Mouse (Mus musculus) cortical plate, adult 2 months (tissue): Measurements from ENCODE around the gene Fgf12. TPM values are rescaled to one million over a fixed set of nuclear protein-coding genes. Genes with fewer than 3 reads are reported as not detected.

Experiments
- H3K27ac ChIP-seq: fragments of 200-500 bp; 2 replicates; pipeline ENCODE4 v1.5.1; 2012; ENCODE audit warnings: low read length, control low read depth, inconsistent platforms; ENCODE audit not compliant: insufficient read depth
- H3K4me1 ChIP-seq: fragments of 200-500 bp; 2 replicates; pipeline ENCODE4 v1.6.1; 2011; ENCODE audit warnings: low read length; ENCODE audit not compliant: control insufficient read depth, insufficient read depth
- H3K4me3 ChIP-seq: fragments of 200-500 bp; 2 replicates; pipeline ENCODE4 v1.5.1; 2011; ENCODE audit warnings: mild to moderate bottlenecking, low read length, control low read depth; ENCODE audit not compliant: insufficient read depth
- CTCF ChIP-seq: fragments of 200-500 bp; IDR thresholded peaks from 2 replicates; pipeline ENCODE4 v1.5.1; 2011; ENCODE audit warnings: mild to moderate bottlenecking, control low read depth, low read length; ENCODE audit not compliant: insufficient read depth; ENCODE audit errors: extremely low read depth
- POLR2A ChIP-seq: fragments of 200-500 bp; IDR thresholded peaks from 2 replicates; pipeline ENCODE4 v1.6.1; 2011; ENCODE audit warnings: mild to moderate bottlenecking, low read length, control low read depth; ENCODE audit not compliant: insufficient read depth; ENCODE audit errors: extremely low read depth
- polyA plus RNA-seq: library from polyadenylated mRNA; depleted of rRNA; stranded (reverse); fragments of >200 nt; gene quantifications from 2 replicates; pipeline ENCODE4 v1.2.3, GENCODE M21; 2012

Gene Fgf12
- polyA plus RNA-seq, 1 experiment = 140 TPM

DNA sequence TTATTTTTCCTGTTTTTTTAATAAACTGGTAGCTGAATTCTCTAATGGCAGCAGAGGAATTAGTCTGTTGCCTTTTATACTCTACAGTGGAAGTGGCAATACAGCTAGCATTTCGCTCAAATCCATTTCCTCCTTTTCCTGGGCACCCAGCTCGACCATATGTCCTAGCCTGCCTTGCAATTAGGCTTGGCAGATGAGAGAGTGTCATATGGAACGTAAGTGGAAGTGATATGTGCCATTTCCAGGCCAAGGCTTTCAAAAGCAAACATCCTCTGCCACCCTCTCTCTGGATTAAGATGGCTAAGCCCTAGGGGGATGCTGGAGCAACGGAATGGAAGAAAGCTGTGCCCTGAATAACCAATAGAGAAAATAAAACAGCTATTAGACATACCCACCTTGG lies 350.2 kb downstream of the Fgf12 start:
- TF ChIP-seq POLR2A (no peak), CTCF (no peak)
- Histone ChIP-seq H3K4me3 (no peak overlapping the region), H3K4me1 (no peaks in the 10 kb centered on the region; the same call in 1 of the 2 replicates), H3K27ac (no peak overlapping the region)

DNA sequence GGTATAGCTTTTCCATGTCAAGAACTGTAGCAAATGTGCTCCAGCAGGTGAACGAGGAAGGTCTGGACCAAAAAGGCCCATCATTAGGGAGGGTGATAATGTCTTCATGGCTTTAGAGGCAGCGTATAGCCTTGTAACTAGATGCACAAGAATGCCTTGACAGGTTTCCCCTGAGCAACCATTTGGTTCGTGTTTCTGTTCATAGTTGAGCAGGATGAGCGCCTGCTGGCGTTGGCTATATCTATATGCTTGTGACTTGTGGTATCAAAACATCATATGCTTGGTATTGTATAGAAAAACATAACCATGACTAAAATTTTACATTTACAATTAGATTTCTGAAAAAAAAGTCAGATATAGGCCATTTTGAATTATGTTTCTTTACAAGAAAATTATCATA lies 361.6 kb downstream of the Fgf12 start:
- Histone ChIP-seq H3K27ac (no peak overlapping the region), H3K4me3 (no peak overlapping the region), H3K4me1 (no peaks in the 10 kb centered on the region; the same call in 1 of the 2 replicates)
- TF ChIP-seq POLR2A (no peak), CTCF (no peak)

GRCm38 (mm10) chr16:28389114-28389513 lies 363.8 kb downstream of the Fgf12 start:
- no peaks in the 10 kb centered on the region; the same call in 1 of the 2 replicates for H3K4me1 ChIP-seq
- no peak overlapping the region for H3K4me3 ChIP-seq
- no peak overlapping the region for H3K27ac ChIP-seq
- TF ChIP-seq POLR2A (no peak), CTCF (no peak)

DNA sequence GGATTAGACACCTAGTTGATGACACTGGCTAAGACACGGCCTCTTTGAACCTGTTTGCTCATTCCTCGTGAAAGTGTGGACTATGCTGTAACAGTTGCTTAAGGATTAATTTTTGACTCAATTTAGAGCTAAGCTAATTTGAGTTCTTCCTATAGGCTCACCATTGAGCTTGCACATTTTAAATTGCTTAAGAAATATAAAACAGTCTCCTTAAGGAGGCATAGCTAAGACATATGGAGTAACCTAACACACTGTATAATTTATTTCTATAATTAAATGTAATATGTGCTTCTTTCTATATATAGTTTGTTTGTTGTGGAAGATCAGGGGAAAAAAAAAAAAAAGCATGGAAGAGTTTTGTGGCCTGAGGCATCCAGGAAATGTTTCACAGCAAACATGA lies 378.1 kb downstream of the Fgf12 start:
- no peaks in the 10 kb centered on the region; the same call in 1 of the 2 replicates for H3K4me1 ChIP-seq
- no peak overlapping the region for H3K4me3 ChIP-seq
- no peak overlapping the region for H3K27ac ChIP-seq
- TF ChIP-seq CTCF = no peak
- no peak for TF ChIP-seq POLR2A

GRCm38 (mm10) chr16:28373311-28373710 lies 379.6 kb downstream of the Fgf12 start:
- TF ChIP-seq CTCF (no peak), POLR2A (no peak)
- no peak overlapping the region for H3K27ac ChIP-seq
- no peaks in the 10 kb centered on the region; the same call in 1 of the 2 replicates for H3K4me1 ChIP-seq
- no peak overlapping the region for H3K4me3 ChIP-seq

GRCm38 (mm10) chr16:28350624-28351023 lies 402.2 kb downstream of the Fgf12 start:
- no peak overlapping the region for H3K4me3 ChIP-seq
- H3K27ac ChIP-seq = no peak overlapping the region
- no peak for TF ChIP-seq POLR2A
- TF ChIP-seq CTCF = no peak
- H3K4me1 ChIP-seq = no peaks in the 10 kb centered on the region

GRCm38 (mm10) chr16:28345323-28345722 lies 407.5 kb downstream of the Fgf12 start:
- no peaks in the 10 kb centered on the region for H3K4me1 ChIP-seq
- TF ChIP-seq CTCF (no peak), POLR2A (no peak)
- no peak overlapping the region for H3K4me3 ChIP-seq
- H3K27ac ChIP-seq = no peak overlapping the region

DNA sequence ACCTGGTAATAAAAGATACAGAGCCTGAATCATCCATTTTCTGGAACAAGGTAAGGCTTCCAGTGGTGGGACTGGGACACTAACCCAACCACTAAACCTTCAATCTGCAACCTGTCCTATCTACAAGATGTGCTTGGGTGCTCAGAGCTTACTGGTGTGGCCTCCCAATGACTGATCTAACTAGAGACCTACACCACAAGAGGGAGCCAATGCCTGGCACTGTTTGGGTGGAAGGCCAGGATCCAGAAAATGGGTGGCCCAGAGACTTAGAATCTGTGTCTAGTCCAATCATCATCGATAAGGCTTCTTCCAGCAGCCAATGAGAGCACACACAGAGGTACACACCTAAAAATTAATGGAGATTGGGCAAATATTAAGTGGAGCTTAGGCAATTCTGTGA lies 414.9 kb downstream of the Fgf12 start:
- H3K4me3 ChIP-seq = no peak overlapping the region
- TF ChIP-seq POLR2A (no peak), CTCF (0 out of 2 replicates have a peak, but pooled peaks have one; percentile 7)
- no peak overlapping the region for H3K27ac ChIP-seq
- H3K4me1 ChIP-seq = no peaks in the 10 kb centered on the region; the same call in 1 of the 2 replicates

DNA sequence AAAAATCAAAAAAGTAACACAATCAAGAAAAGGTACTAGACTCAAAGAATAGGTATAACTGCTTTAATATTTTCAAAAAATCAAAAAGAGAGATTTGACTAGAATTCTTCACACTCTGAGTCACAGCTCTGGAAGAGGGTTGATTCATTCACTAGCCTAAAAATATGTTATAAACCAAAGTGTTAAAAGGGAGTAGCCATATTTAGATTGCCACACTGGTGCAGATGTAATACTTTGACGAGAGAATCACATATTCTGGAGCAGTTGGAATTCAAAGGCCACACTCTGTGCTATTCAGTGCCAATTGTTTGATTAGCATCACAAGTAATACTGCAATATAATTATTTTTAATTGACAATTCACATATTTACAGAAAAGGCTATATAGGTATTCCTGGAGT lies 416.2 kb downstream of the Fgf12 start:
- Histone ChIP-seq H3K4me3 (no peak overlapping the region), H3K27ac (no peak overlapping the region), H3K4me1 (no peaks in the 10 kb centered on the region; the same call in 1 of the 2 replicates)
- TF ChIP-seq POLR2A = no peak
- no peak for TF ChIP-seq CTCF

GRCm38 (mm10) chr16:28335025-28335424 lies 417.8 kb downstream of the Fgf12 start:
- Histone ChIP-seq H3K4me1 (no peaks in the 10 kb centered on the region; the same call in 1 of the 2 replicates), H3K27ac (no peak overlapping the region), H3K4me3 (no peak overlapping the region)
- TF ChIP-seq CTCF (no peak), POLR2A (no peak)
